Mouse (Mus musculus) T-helper 1 cell (primary cell): ENCODE results near the gene Cnn2.
"Not testable (repeated sequence)": the region's sequence is repeated elsewhere in the genome, so short reads cannot be mapped to it uniquely, and the experiment has no call there.

Experiments
- in situ Hi-C: fragments of 300-600 bp; cut with MboI, MseI; formaldehyde crosslinking; loops from one replicate; pipeline ENCODE4 v1.15.1; 2025; ENCODE audit warnings: high pct_unique_total_duplicates

The Cnn2 gene

GRCm38 (mm10) chr10:79988506-79989271 lies at the start of gene Cnn2:
Gene Cnn2, plus strand, starts transcription at chr10:79988584.
- in situ Hi-C loops, result loop anchor here (10.0 kb wide), 1 partner anchor 256 kb away; the partner anchor contains the start of gene Ndufs7

- in situ Hi-C loops, result no loop called here
Measured at GRCm38 (mm10) chr10:79940749-79941148, 47.6 kb upstream of the Cnn2 start.

- in situ Hi-C loops, result no loop called here
Measured at GRCm38 (mm10) chr10:79942988-79943387, 45.4 kb upstream of the Cnn2 start.

- in situ Hi-C loops, result no loop called here
Measured at GRCm38 (mm10) chr10:79943471-79943901, 44.9 kb upstream of the Cnn2 start.

- in situ Hi-C loops, result no loop called here
Measured at GRCm38 (mm10) chr10:79945507-79946234, 42.7 kb upstream of the Cnn2 start.

GRCm38 (mm10) chr10:79946752-79947322 lies 41.5 kb upstream of the Cnn2 start:
- in situ Hi-C loops, result no loop called here

- in situ Hi-C loops, result no loop called here
Measured at GRCm38 (mm10) chr10:79947502-79947901, 40.9 kb upstream of the Cnn2 start.

- in situ Hi-C loops, result loop anchor here (5.0 kb wide), 1 partner anchor 63 kb away; the partner anchor contains the start of gene Elane
Measured at GRCm38 (mm10) chr10:79949873-79950272, 38.5 kb upstream of the Cnn2 start.

- in situ Hi-C loops, result loop anchor here (5.0 kb wide), 1 partner anchor 63 kb away; the partner anchor contains the start of gene Elane
Measured at GRCm38 (mm10) chr10:79950661-79951060, 37.7 kb upstream of the Cnn2 start.

- in situ Hi-C loops, result loop anchor here (5.0 kb wide), 1 partner anchor 67 kb away; the partner anchor contains the start of gene Elane
Measured at GRCm38 (mm10) chr10:79953946-79954345, 34.4 kb upstream of the Cnn2 start.

GRCm38 (mm10) chr10:79955691-79956090 lies 32.7 kb upstream of the Cnn2 start:
- in situ Hi-C loops, result no loop called here

- in situ Hi-C loops, result no loop called here
Measured at GRCm38 (mm10) chr10:79956643-79957154, 31.7 kb upstream of the Cnn2 start.

GRCm38 (mm10) chr10:79958140-79958816 lies 30.1 kb upstream of the Cnn2 start:
- in situ Hi-C loops, result no loop called here

GRCm38 (mm10) chr10:79959412-79959811 lies 29.0 kb upstream of the Cnn2 start:
- in situ Hi-C loops, result not testable (repeated sequence)

GRCm38 (mm10) chr10:79959847-79960601 lies 28.4 kb upstream of the Cnn2 start, which contains the start of gene Wdr18:
Gene Wdr18, plus strand, starts transcription at chr10:79960152.
- in situ Hi-C loops, result no loop called here

GRCm38 (mm10) chr10:79960671-79961294 lies 27.6 kb upstream of the Cnn2 start:
- in situ Hi-C loops, result no loop called here

GRCm38 (mm10) chr10:79964727-79965126 lies 23.7 kb upstream of the Cnn2 start:
- in situ Hi-C loops, result no loop called here

GRCm38 (mm10) chr10:79965325-79965724 lies 23.1 kb upstream of the Cnn2 start:
- in situ Hi-C loops, result no loop called here

- in situ Hi-C loops, result no loop called here
Measured at GRCm38 (mm10) chr10:79966886-79967400, 21.4 kb upstream of the Cnn2 start.

- in situ Hi-C loops, result no loop called here
Measured at GRCm38 (mm10) chr10:79968181-79968580, 20.2 kb upstream of the Cnn2 start.
